ENCODE assay signal across 26 mouse cellular contexts in the genomic region with DNA sequence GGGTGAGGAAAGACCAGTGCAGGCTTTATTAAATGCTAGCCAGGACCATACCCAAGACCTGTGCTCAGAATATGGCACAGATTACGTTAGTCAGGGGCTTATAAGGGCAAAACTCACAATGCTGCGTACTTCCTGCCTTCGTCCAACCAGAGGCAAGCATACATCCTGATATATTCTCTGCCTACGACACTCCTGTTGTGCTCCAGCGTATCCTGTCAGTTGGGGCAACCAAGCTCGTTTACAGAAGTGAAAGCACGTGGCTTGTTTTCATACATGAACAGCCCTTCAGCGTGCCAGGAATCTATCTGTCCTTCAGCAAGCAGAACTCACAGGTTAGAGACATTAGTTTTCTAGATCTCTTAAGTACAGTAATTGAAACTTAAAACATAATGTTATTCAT.
A peak's percentile ranks its signal among the peaks of the same experiment; 100 is the strongest.
DNase-seq lines count a peak whose midpoint lies in the region; ATAC-seq lines count a peak whose summit lies in the region.
"Had no signal": no experiment of that assay in that cellular context is flagged by ENCODE, and none has a peak within 500 bp of the region (broad histone marks: within the 10 kb centered on the region; RNA-seq: fewer than 3 reads in every experiment).

No protein-coding gene starts in this region.

- no peak overlapping the region for H3K9ac ChIP-seq in neural tube, embryonic 15.5 days (replicated peaks)
- H3K9ac ChIP-seq: embryonic facial prominence, embryonic 13.5 days; forebrain, embryonic 13.5 days; heart, embryonic 13.5 days; hindbrain, embryonic 15.5 days had no signal

- no peaks in the 10 kb centered on the region; the same call in 1 of the 2 replicates for H3K27me3 ChIP-seq in neural tube, embryonic 15.5 days (replicated peaks)
- H3K27me3 ChIP-seq: embryonic facial prominence, embryonic 13.5 days; forebrain, embryonic 13.5 days; heart, embryonic 13.5 days had no signal

- peaks cover 25% of the 10 kb centered on the region for H3K4me1 ChIP-seq in neural tube, embryonic 15.5 days

- peak overlapping the region; percentile 17; the same call in 1 of the 2 replicates for H3K27ac ChIP-seq in macrophage
- no peak overlapping the region for H3K27ac ChIP-seq in neural tube, embryonic 15.5 days (replicated peaks)
- H3K27ac ChIP-seq: embryonic facial prominence, embryonic 13.5 days; forebrain, embryonic 10.5 days; forebrain, embryonic 13.5 days; heart, embryonic 13.5 days; hindbrain, embryonic 15.5 days had no signal

- no peaks in the 10 kb centered on the region for H3K9me3 ChIP-seq in neural tube, embryonic 15.5 days (replicated peaks)
- H3K9me3 ChIP-seq: embryonic facial prominence, embryonic 13.5 days; forebrain, embryonic 10.5 days; forebrain, embryonic 13.5 days; hindbrain, embryonic 15.5 days had no signal

- H3K4me2 ChIP-seq in neural tube, embryonic 15.5 days: no peak overlapping the region
- H3K4me2 ChIP-seq: embryonic facial prominence, embryonic 13.5 days; forebrain, embryonic 13.5 days; heart, embryonic 13.5 days; hindbrain, embryonic 15.5 days had no signal

- H3K79me2 ChIP-seq in macrophage (ENCODE audit: inconsistent target): no peaks in the 10 kb centered on the region

- ATAC-seq in common myeloid progenitor, adult 5-6 weeks (replicated peaks; ENCODE audit: low read depth, poor library complexity, severe bottlenecking): peak; percentile 71
- ATAC-seq in neural tube, embryonic 15.5 days (ENCODE audit: low FRiP score): no peak
- ATAC-seq: activated CD4-positive, CD25-positive, alpha-beta regulatory T cell, adult 4 months; CD4-positive, CD25-positive, alpha-beta regulatory T cell, adult 4 months; forebrain, embryonic 13.5 days; forebrain, embryonic 16.5 days had no signal

- H3K36me3 ChIP-seq in macrophage (ENCODE audit: inconsistent target): no peaks in the 10 kb centered on the region
- no peaks in the 10 kb centered on the region for H3K36me3 ChIP-seq in neural tube, embryonic 15.5 days
- H3K36me3 ChIP-seq: embryonic facial prominence, embryonic 13.5 days; forebrain, embryonic 10.5 days; heart, embryonic 13.5 days; hindbrain, embryonic 15.5 days had no signal

- H3K4me3 ChIP-seq in macrophage (ENCODE audit: inconsistent target): no peak overlapping the region
- H3K4me3 ChIP-seq in neural tube, embryonic 15.5 days (replicated peaks): no peak overlapping the region
- H3K4me3 ChIP-seq: embryonic facial prominence, embryonic 13.5 days; forebrain, embryonic 10.5 days; forebrain, embryonic 13.5 days; heart, embryonic 13.5 days; hindbrain, embryonic 15.5 days had no signal

- 42% methylated on average over 8 of the region's 8 CpGs for WGBS in macrophage (ENCODE audit: missing documents)
- 89% methylated on average over 8 of the region's 8 CpGs for WGBS in neural tube, embryonic 15.5 days

- DNase-seq in A20 (ENCODE audit: low read depth, low spot score): peak; percentile 36
- peak; percentile 9 to 39 for DNase-seq in monocyte, adult 2 months (ENCODE audit: low read depth in 1 of 2, low spot score in 2 of 2)
- no peak for DNase-seq in yolk sac, embryonic 10.5 days (ENCODE audit: low spot score)
- DNase-seq in lung, postnatal 4 days: no peak
- no peak for DNase-seq in kidney, postnatal 36 days
- DNase-seq: adrenal gland, postnatal 10 days; adrenal gland, postnatal 36 days; cerebellum, adult 18-20 months; cerebellum, adult 9-10 months; cerebellum, postnatal 14 days; gastrocnemius, postnatal 10 days; gastrocnemius, postnatal 36 days; heart, adult 18-20 months; heart, postnatal 14 days; heart, postnatal 4 days had no signal

Comparison
In these comparisons a context has a peak if more than half of its experiments do, and no peak if none do; other contexts are left out.
1. DNase-seq: peak in A20 (single experiment) and monocyte, adult 2 months (2 of 2); none in yolk sac, embryonic 10.5 days (single experiment), lung, postnatal 4 days (0 of 2) and kidney, postnatal 36 days (0 of 2).